Mouse (Mus musculus): Measurements from ENCODE around the gene Strada.
"Not testable (repeated sequence)": the region's sequence is repeated elsewhere in the genome, so short reads cannot be mapped to it uniquely, and the experiment has no call there.

- not testable (repeated sequence) for TF ChIP-seq CTCF, POLR2A (IDR thresholded peaks at IDR 0.05; ENCODE audit: extremely low read depth, insufficient read depth, low read length)
Measured at GRCm38 (mm10) chr11:106126727-106127373, 75.1 kb downstream of the Strada start.
